Mouse (Mus musculus) heart, postnatal 0 days (tissue): ENCODE results near the gene Jmjd1c.

Experiments used
- CTCF ChIP-seq: IDR thresholded peaks from 2 replicates; pipeline ENCODE4 v1.5.1; 2016; ENCODE audit warnings: antibody characterized with exemption, control low read depth, low read depth
- EP300 ChIP-seq: IDR thresholded peaks from 2 replicates; pipeline ENCODE4 v1.6.1; 2016; ENCODE audit warnings: antibody characterized with exemption, low read depth

DNA sequence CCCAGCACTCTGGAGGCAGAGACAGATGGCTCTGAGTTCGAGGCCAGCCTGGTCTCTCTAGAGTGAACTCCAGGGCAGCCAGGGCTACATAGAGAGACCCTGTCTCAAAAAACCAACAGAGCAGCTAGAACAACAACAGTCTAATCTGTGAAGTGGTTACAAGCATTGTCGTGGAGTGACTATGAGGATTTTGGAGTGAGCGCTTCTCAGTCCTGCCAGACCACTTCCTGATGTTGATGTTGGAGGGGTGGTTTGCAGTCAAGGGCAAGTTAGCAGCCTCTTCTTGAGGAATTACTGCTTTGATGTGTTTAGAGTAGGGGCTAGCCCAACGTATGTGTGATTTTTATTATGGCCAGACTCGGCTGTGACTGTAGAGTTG is 15.9 kb downstream of the Jmjd1c start:
- no peak for TF ChIP-seq CTCF
- no peak for TF ChIP-seq EP300
